Mouse (Mus musculus) megakaryocyte progenitor cell, adult 5-6 weeks (primary cell): ENCODE data around the gene Fkbpl. TPM values are rescaled to one million over a fixed set of nuclear protein-coding genes. Genes with fewer than 3 reads are reported as not detected.

Experiments
- ATAC-seq: replicated peaks from 2 replicates; pipeline ENCODE4 v1.8.0; 2016; ENCODE audit warnings: mild to moderate bottlenecking, moderate TSS enrichment, inconsistent platforms; ENCODE audit not compliant: poor library complexity
- total RNA-seq, 2 experiments: library from RNA; stranded (forward) in 1 of 2; stranded (reverse) in 1 of 2; fragments of 157-497, 149-512 nt in 1 of 2; fragments of 200-1000 nt in 1 of 2; gene quantifications; 2 replicates each; pipeline versions ENCODE4 v1.2.3 to v1.2.4; 2015 to 2017

Gene Fkbpl
- total RNA-seq, 2 experiments from 2014 or later: 4.1 to 17.7 TPM

DNA sequence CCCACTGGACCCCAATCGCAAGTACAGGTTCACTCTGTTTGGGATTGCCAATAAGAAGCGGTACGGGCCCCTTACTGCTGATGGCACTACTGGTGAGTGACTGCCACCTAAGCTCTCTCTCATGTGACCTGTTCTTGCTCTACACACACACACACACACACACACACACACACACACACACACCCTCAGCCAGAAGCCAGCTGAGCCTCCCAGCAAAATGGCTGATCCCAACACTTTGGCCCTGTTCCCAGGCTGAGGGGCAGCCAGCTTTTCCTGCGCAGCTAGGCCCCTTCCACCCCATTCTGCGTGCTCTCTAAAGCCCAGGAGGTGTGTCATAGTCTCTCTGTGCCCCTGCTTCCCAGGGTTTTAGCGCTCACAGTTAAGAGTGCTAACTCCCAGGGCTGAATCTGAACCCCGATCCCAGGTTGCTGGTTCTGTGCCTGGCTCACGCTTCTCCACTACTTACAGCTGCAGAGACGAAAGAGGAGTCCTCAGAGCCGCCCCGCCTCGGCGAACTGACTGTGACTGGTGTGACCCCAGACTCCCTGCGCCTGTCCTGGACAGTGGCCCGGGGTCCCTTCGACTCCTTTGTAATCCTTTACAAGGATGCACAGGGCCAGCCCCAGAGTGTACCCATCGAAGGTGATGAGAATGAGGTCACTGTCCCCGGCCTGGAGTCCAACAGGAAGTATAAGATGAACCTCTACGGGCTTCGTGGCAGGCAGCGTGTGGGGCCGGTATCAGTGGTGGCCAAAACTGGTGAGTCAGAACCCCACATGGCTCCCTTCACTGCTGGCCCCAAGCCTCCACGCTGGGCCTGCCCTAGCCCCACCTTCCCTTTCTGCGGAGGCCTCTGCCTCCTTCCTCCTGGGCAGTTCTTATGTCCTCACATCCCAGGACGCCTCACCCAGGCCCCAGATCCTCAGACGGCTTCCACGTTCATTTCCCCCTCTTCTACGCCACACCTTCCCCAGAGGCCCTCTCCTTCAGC lies 40.9 kb downstream of the Fkbpl start:
- peak; percentile 52 for ATAC-seq

DNA sequence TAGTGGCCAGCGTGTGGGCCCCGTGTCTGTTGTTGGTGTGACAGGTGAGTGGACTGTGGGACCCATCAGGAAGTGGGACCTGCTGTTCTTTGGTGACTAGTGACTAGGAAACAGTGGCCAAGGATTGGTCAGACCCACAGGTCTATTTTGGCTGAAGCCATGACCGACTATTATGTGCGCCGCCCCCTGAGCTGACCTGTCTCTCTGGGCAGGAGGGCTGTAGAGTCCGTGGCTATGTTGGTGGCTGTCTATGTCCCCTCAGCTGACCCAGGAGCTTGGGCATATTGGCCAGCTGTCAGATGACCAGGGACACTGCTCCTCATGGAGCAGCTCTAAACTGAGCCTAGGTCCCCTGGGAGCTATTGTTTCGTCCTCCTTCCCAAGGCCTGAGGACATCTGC lies 44.3 kb downstream of the Fkbpl start:
- no peak for ATAC-seq

DNA sequence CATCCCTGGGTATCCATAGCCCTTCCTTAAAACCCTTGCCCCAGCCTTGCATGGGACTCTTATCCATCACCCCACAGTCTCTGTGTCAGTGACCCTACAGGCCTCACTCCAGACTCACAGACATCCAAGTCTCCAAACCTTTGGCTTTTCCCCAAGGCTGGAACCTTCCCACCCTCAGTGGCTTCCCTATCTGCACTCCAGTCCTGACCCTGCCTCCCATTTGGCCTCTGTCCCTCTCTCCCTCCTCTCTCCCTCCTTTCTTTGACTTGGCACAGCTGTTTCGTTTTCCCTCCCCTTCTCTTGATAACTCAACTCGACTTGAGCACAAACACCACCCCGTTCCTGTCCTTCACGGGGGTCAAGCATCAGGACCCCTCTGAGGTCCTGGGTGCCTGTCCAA lies 45.9 kb downstream of the Fkbpl start:
- no peak for ATAC-seq

DNA sequence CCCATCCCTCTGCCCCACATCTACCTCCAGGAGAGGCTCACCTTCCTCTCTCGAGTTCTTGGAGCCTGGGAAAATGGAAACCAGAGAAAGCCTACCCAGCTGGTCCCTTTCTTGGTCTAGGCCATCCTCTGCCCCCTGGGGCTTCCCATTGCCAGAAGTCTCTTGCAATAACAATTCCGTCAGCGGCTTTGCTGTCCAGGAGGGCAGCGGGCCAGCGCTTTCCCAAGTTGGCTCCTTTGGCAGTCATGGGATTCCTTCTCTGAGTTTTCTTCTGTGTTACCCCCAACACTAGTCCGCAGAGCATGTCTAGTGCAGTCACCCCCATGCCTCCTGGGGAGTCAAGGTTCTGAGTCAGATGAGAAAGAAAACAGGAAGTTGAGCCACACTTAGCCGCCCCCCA lies 48.3 kb downstream of the Fkbpl start:
- no peak for ATAC-seq

Other genes with a start within 250 kb of the Fkbpl start
- 1.7 and 4.5 TPM in 2 replicates for gene BC051142, start 245.9 kb upstream of the Fkbpl start, total RNA-seq (2015)
- 1.0 and 2.4 TPM in 2 replicates for gene BC051142, start 245.9 kb upstream of the Fkbpl start, total RNA-seq (2017)
- gene Btnl4, start 167.4 kb upstream of the Fkbpl start, total RNA-seq (2015): not detected in 2 replicates
- not detected in 2 replicates for gene Btnl4, start 167.4 kb upstream of the Fkbpl start, total RNA-seq (2017)
- gene Btnl6, start 127.4 kb upstream of the Fkbpl start, total RNA-seq (2015): not detected in 2 replicates
- gene Btnl6, start 127.4 kb upstream of the Fkbpl start, total RNA-seq (2017): not detected in 2 replicates
- gene Notch4, start 80.5 kb upstream of the Fkbpl start, total RNA-seq (2015): 0.17 and 0.39 TPM in 2 replicates
- gene Notch4, start 80.5 kb upstream of the Fkbpl start, total RNA-seq (2017): under 0.01 and 0.14 TPM in 2 replicates
- 63.4 and 69.0 TPM in 2 replicates for gene Gpsm3, start 55.0 kb upstream of the Fkbpl start, total RNA-seq (2015)
- 14.5 and 20.2 TPM in 2 replicates for gene Gpsm3, start 55.0 kb upstream of the Fkbpl start, total RNA-seq (2017)
- 17.0 and 20.6 TPM in 2 replicates for gene Pbx2, start 53.5 kb upstream of the Fkbpl start, total RNA-seq (2015)
- 24.9 and 26.7 TPM in 2 replicates for gene Pbx2, start 53.5 kb upstream of the Fkbpl start, total RNA-seq (2017)
- gene Ager, start 46.9 kb upstream of the Fkbpl start, total RNA-seq (2015): 1.5 and 2.6 TPM in 2 replicates
- gene Ager, start 46.9 kb upstream of the Fkbpl start, total RNA-seq (2017): 0.24 and 3.0 TPM in 2 replicates
- gene Rnf5, start 41.1 kb upstream of the Fkbpl start, total RNA-seq (2015): 50.6 and 51.6 TPM in 2 replicates
- gene Rnf5, start 41.1 kb upstream of the Fkbpl start, total RNA-seq (2017): 17.7 and 18.5 TPM in 2 replicates
- 25.7 and 33.6 TPM in 2 replicates for gene Agpat1, start 40.5 kb upstream of the Fkbpl start, total RNA-seq (2015)
- gene Agpat1, start 40.5 kb upstream of the Fkbpl start, total RNA-seq (2017): 20.2 and 24.9 TPM in 2 replicates
- 0.47 and 1.1 TPM in 2 replicates for gene Egfl8, start 28.8 kb upstream of the Fkbpl start, total RNA-seq (2015)
- 0.92 and 2.2 TPM in 2 replicates for gene Egfl8, start 28.8 kb upstream of the Fkbpl start, total RNA-seq (2017)
- gene Ppt2, start 16.3 kb upstream of the Fkbpl start, total RNA-seq (2015): 26.5 and 33.5 TPM in 2 replicates
- 15.3 and 19.7 TPM in 2 replicates for gene Ppt2, start 16.3 kb upstream of the Fkbpl start, total RNA-seq (2017)
- gene Prrt1, start 15.2 kb upstream of the Fkbpl start, total RNA-seq (2015): 0.17 and 0.34 TPM in 2 replicates
- not detected in 2 replicates for gene Prrt1, start 15.2 kb upstream of the Fkbpl start, total RNA-seq (2017)
- gene Atf6b, start 2.4 kb downstream of the Fkbpl start, total RNA-seq (2015): 25.5 and 27.8 TPM in 2 replicates
- gene Atf6b, start 2.4 kb downstream of the Fkbpl start, total RNA-seq (2017): 24.3 and 30.2 TPM in 2 replicates
- not detected in 2 replicates for gene Tnxb, start 25.8 kb downstream of the Fkbpl start, total RNA-seq (2015)
- gene Tnxb, start 25.8 kb downstream of the Fkbpl start, total RNA-seq (2017): not detected in 2 replicates
- 0.12 and 0.27 TPM in 2 replicates for gene C4b, start 99.1 kb downstream of the Fkbpl start, total RNA-seq (2015)
- 0.03 and 0.12 TPM in 2 replicates for gene C4b, start 99.1 kb downstream of the Fkbpl start, total RNA-seq (2017)
- gene Cyp21a1, start 159.8 kb downstream of the Fkbpl start, total RNA-seq (2015): not detected in 2 replicates
- not detected in 2 replicates for gene Cyp21a1, start 159.8 kb downstream of the Fkbpl start, total RNA-seq (2017)
- gene Stk19, start 192.2 kb downstream of the Fkbpl start, total RNA-seq (2015): 19.6 and 27.3 TPM in 2 replicates
- gene Stk19, start 192.2 kb downstream of the Fkbpl start, total RNA-seq (2017): 17.0 and 31.8 TPM in 2 replicates
- gene Dxo, start 192.3 kb downstream of the Fkbpl start, total RNA-seq (2015): 20.2 and 33.2 TPM in 2 replicates
- gene Dxo, start 192.3 kb downstream of the Fkbpl start, total RNA-seq (2017): 18.8 and 28.9 TPM in 2 replicates
- gene Skiv2l, start 205.4 kb downstream of the Fkbpl start, total RNA-seq (2015): 10.2 and 12.8 TPM in 2 replicates
- 31.2 and 35.7 TPM in 2 replicates for gene Skiv2l, start 205.4 kb downstream of the Fkbpl start, total RNA-seq (2017)
- gene Nelfe, start 205.6 kb downstream of the Fkbpl start, total RNA-seq (2015): 65.8 and 70.7 TPM in 2 replicates
- 39.9 and 40.8 TPM in 2 replicates for gene Nelfe, start 205.6 kb downstream of the Fkbpl start, total RNA-seq (2017)
- gene Cfb, start 217.8 kb downstream of the Fkbpl start, total RNA-seq (2015): not detected in 2 replicates
- not detected in 2 replicates for gene Cfb, start 217.8 kb downstream of the Fkbpl start, total RNA-seq (2017)
- 7.7 and 9.9 TPM in 2 replicates for gene Zbtb12, start 234.7 kb downstream of the Fkbpl start, total RNA-seq (2015)
- gene Zbtb12, start 234.7 kb downstream of the Fkbpl start, total RNA-seq (2017): 13.6 and 15.1 TPM in 2 replicates
- gene Gm20547, start 237.3 kb downstream of the Fkbpl start, total RNA-seq (2015): not detected in 2 replicates
- not detected in 2 replicates for gene Gm20547, start 237.3 kb downstream of the Fkbpl start, total RNA-seq (2017)